Mouse (Mus musculus) kidney, embryonic 16.5 days (tissue): ENCODE results near the gene Gm28372. TPM values are rescaled to one million over a fixed set of nuclear protein-coding genes. Genes with fewer than 3 reads are reported as not detected.

Experiments used
- polyA plus RNA-seq: library from polyadenylated mRNA; unstranded; fragments of >200 nt; fragmentation: Nextera tagmentation; extraction: Ambion mirVana; gene quantifications from 2 replicates; pipeline ENCODE4 v1.2.1, GENCODE M21; 2015

Gene Gm28372
- polyA plus RNA-seq, 1 experiment from 2014 or later: not detected

Other genes starting within 250 kb of the Gm28372 start
- 687 and 730 TPM in 2 replicates for gene Snrpb, start 225.8 kb upstream of the Gm28372 start, polyA plus RNA-seq
- not detected in 2 replicates for gene Tmc2, start 210.0 kb upstream of the Gm28372 start, polyA plus RNA-seq
- 310 and 313 TPM in 2 replicates for gene Nop56, start 130.8 kb upstream of the Gm28372 start, polyA plus RNA-seq
- gene Idh3b, start 120.7 kb upstream of the Gm28372 start, polyA plus RNA-seq: 227 and 246 TPM in 2 replicates
- gene Ebf4, start 110.1 kb upstream of the Gm28372 start, polyA plus RNA-seq: 2.1 and 2.3 TPM in 2 replicates
- 104 and 105 TPM in 2 replicates for gene Cpxm1, start 7.7 kb upstream of the Gm28372 start, polyA plus RNA-seq
- gene 1700020A23Rik, start within 50 bp of the Gm28372 start, polyA plus RNA-seq: not detected in 2 replicates
- not detected in 2 replicates for gene Tmem239, start 1.2 kb downstream of the Gm28372 start, polyA plus RNA-seq
- gene Vps16, start 19.1 kb downstream of the Gm28372 start, polyA plus RNA-seq: 109 and 115 TPM in 2 replicates
- gene Pced1a, start 19.5 kb downstream of the Gm28372 start, polyA plus RNA-seq: 20.1 and 21.7 TPM in 2 replicates
- gene Ptpra, start 45.0 kb downstream of the Gm28372 start, polyA plus RNA-seq: 91.6 and 92.0 TPM in 2 replicates
- gene Mrps26, start 158.5 kb downstream of the Gm28372 start, polyA plus RNA-seq: 98.5 and 104 TPM in 2 replicates
- 0.32 TPM in 1 of 2 replicates, not detected in the other for gene Oxt, start 170.9 kb downstream of the Gm28372 start, polyA plus RNA-seq
- not detected in 2 replicates for gene Avp, start 177.3 kb downstream of the Gm28372 start, polyA plus RNA-seq
- 16.4 and 19.8 TPM in 2 replicates for gene Fastkd5, start 224.8 kb downstream of the Gm28372 start, polyA plus RNA-seq
- gene Ubox5, start 224.8 kb downstream of the Gm28372 start, polyA plus RNA-seq: 14.3 and 16.0 TPM in 2 replicates
- gene Lzts3, start 237.6 kb downstream of the Gm28372 start, polyA plus RNA-seq: 15.7 and 17.7 TPM in 2 replicates